Mouse (Mus musculus): ENCODE measurements at regions not wholly inside any gene's neighbourhood (a gene's known extent, or its start where the extent isn't known, plus 50 kb on each side); places are given as distances from the start of the nearest gene placed in this dataset.

GRCm38 (mm10) chr1:42541991-42542390 is 153.6 kb upstream of the Pou3f3 start:
- no peaks in the 10 kb centered on the region for H3K79me3 ChIP-seq (ENCODE audit: low read depth)

GRCm38 (mm10) chr1:42542846-42543549 is 152.6 kb upstream of the Pou3f3 start:
- no peaks in the 10 kb centered on the region for H3K79me2 ChIP-seq (ENCODE audit: control insufficient read depth, insufficient read depth)
- H3K27me3 ChIP-seq (ENCODE audit: control insufficient read depth, insufficient read depth, insufficient read length), result no peaks in the 10 kb centered on the region
- H3K79me3 ChIP-seq (ENCODE audit: low read depth), result no peaks in the 10 kb centered on the region
- no peak overlapping the region for H3K4me3 ChIP-seq (ENCODE audit: insufficient read depth, poor library complexity, severe bottlenecking)
- TF ChIP-seq MYOD1 (IDR thresholded peaks at IDR 0.05; ENCODE audit: control insufficient read depth, insufficient read length, low read depth) (no peak), USF1 (IDR thresholded peaks at IDR 0.05; ENCODE audit: low read depth) (no peak), MAX (IDR thresholded peaks at IDR 0.05) (no peak), FOSL1 (IDR thresholded peaks at IDR 0.05; ENCODE audit: insufficient read depth, low read length, poor library complexity, severe bottlenecking) (no peak), CTCF (IDR thresholded peaks at IDR 0.05; ENCODE audit: control insufficient read depth, insufficient read depth, insufficient read length) (no peak), CEBPB (IDR thresholded peaks at IDR 0.05; ENCODE audit: low read depth) (no peak), MYOG (IDR thresholded peaks at IDR 0.05; ENCODE audit: control insufficient read depth, extremely low read depth, insufficient read length) (no peak)
- no peak overlapping the region for H3ac ChIP-seq (ENCODE audit: control insufficient read depth, insufficient read length, low read depth)
- H3K36me3 ChIP-seq (ENCODE audit: control insufficient read depth, insufficient read depth), result no peaks in the 10 kb centered on the region

More at GRCm38 (mm10) chr1:42541991-42542390, 153.6 kb upstream of the Pou3f3 start:
- TF ChIP-seq CEBPB (IDR thresholded peaks at IDR 0.05; ENCODE audit: low read depth) (no peak), MYOG (IDR thresholded peaks at IDR 0.05; ENCODE audit: control insufficient read depth, extremely low read depth, insufficient read length) (no peak), MAX (IDR thresholded peaks at IDR 0.05) (no peak)
- Histone ChIP-seq H3K4me3 (ENCODE audit: insufficient read depth, poor library complexity, severe bottlenecking) (no peak overlapping the region), H3K79me2 (ENCODE audit: control insufficient read depth, insufficient read depth) (no peaks in the 10 kb centered on the region), H3ac (ENCODE audit: control insufficient read depth, insufficient read length, low read depth) (no peak overlapping the region), H3K36me3 (ENCODE audit: control insufficient read depth, insufficient read depth) (no peaks in the 10 kb centered on the region), H3K27me3 (ENCODE audit: control insufficient read depth, insufficient read depth, insufficient read length) (no peaks in the 10 kb centered on the region)

GRCm38 (mm10) chr1:42546879-42547278 is 148.7 kb upstream of the Pou3f3 start:
- Histone ChIP-seq H3K36me3 (ENCODE audit: control insufficient read depth, insufficient read depth) (no peaks in the 10 kb centered on the region), H3K79me2 (ENCODE audit: control insufficient read depth, insufficient read depth) (no peaks in the 10 kb centered on the region), H3K79me3 (ENCODE audit: low read depth) (no peaks in the 10 kb centered on the region), H3ac (ENCODE audit: control insufficient read depth, insufficient read length, low read depth) (no peak overlapping the region), H3K27me3 (ENCODE audit: control insufficient read depth, insufficient read depth, insufficient read length) (no peaks in the 10 kb centered on the region), H3K4me3 (ENCODE audit: insufficient read depth, poor library complexity, severe bottlenecking) (no peak overlapping the region)
- TF ChIP-seq CTCF (IDR thresholded peaks at IDR 0.05; ENCODE audit: control insufficient read depth, insufficient read depth, insufficient read length), result no peak
- no peak for TF ChIP-seq MAX (IDR thresholded peaks at IDR 0.05)
- no peak for TF ChIP-seq FOSL1 (IDR thresholded peaks at IDR 0.05; ENCODE audit: insufficient read depth, low read length, poor library complexity, severe bottlenecking)
- no peak for TF ChIP-seq CEBPB (IDR thresholded peaks at IDR 0.05; ENCODE audit: low read depth)
- no peak for TF ChIP-seq MYOG (IDR thresholded peaks at IDR 0.05; ENCODE audit: control insufficient read depth, extremely low read depth, insufficient read length)
- TF ChIP-seq USF1 (IDR thresholded peaks at IDR 0.05; ENCODE audit: low read depth), result no peak
- no peak for TF ChIP-seq MYOD1 (IDR thresholded peaks at IDR 0.05; ENCODE audit: control insufficient read depth, insufficient read length, low read depth)

GRCm38 (mm10) chr1:42557301-42557700 is 138.3 kb upstream of the Pou3f3 start:
- TF ChIP-seq MYOG (IDR thresholded peaks at IDR 0.05; ENCODE audit: control insufficient read depth, extremely low read depth, insufficient read length) (no peak), FOSL1 (IDR thresholded peaks at IDR 0.05; ENCODE audit: insufficient read depth, low read length, poor library complexity, severe bottlenecking) (no peak), CEBPB (IDR thresholded peaks at IDR 0.05; ENCODE audit: low read depth) (no peak), MYOD1 (IDR thresholded peaks at IDR 0.05; ENCODE audit: control insufficient read depth, insufficient read length, low read depth) (no peak)
- Histone ChIP-seq H3K4me3 (ENCODE audit: insufficient read depth, poor library complexity, severe bottlenecking) (no peak overlapping the region), H3K79me2 (ENCODE audit: control insufficient read depth, insufficient read depth) (no peaks in the 10 kb centered on the region)

GRCm38 (mm10) chr1:42567640-42568039 is 127.9 kb upstream of the Pou3f3 start:
- Histone ChIP-seq H3K27me3 (ENCODE audit: control insufficient read depth, insufficient read depth, insufficient read length) (no peaks in the 10 kb centered on the region), H3K79me2 (ENCODE audit: control insufficient read depth, insufficient read depth) (no peaks in the 10 kb centered on the region), H3K79me3 (ENCODE audit: low read depth) (no peaks in the 10 kb centered on the region), H3K4me3 (ENCODE audit: insufficient read depth, poor library complexity, severe bottlenecking) (no peak overlapping the region), H3K36me3 (ENCODE audit: control insufficient read depth, insufficient read depth) (no peaks in the 10 kb centered on the region), H3ac (ENCODE audit: control insufficient read depth, insufficient read length, low read depth) (no peak overlapping the region)
- no peak for TF ChIP-seq MYOG (IDR thresholded peaks at IDR 0.05; ENCODE audit: control insufficient read depth, extremely low read depth, insufficient read length)
- TF ChIP-seq MYOD1 (IDR thresholded peaks at IDR 0.05; ENCODE audit: control insufficient read depth, insufficient read length, low read depth), result no peak
- TF ChIP-seq CTCF (IDR thresholded peaks at IDR 0.05; ENCODE audit: control insufficient read depth, insufficient read depth, insufficient read length), result no peak
- no peak for TF ChIP-seq USF1 (IDR thresholded peaks at IDR 0.05; ENCODE audit: low read depth)
- no peak for TF ChIP-seq MAX (IDR thresholded peaks at IDR 0.05)
- TF ChIP-seq FOSL1 (IDR thresholded peaks at IDR 0.05; ENCODE audit: insufficient read depth, low read length, poor library complexity, severe bottlenecking), result no peak
- TF ChIP-seq CEBPB (IDR thresholded peaks at IDR 0.05; ENCODE audit: low read depth), result no peak

More at GRCm38 (mm10) chr1:42557301-42557700, 138.3 kb upstream of the Pou3f3 start:
- Histone ChIP-seq H3K79me3 (ENCODE audit: low read depth) (no peaks in the 10 kb centered on the region), H3ac (ENCODE audit: control insufficient read depth, insufficient read length, low read depth) (no peak overlapping the region), H3K27me3 (ENCODE audit: control insufficient read depth, insufficient read depth, insufficient read length) (no peaks in the 10 kb centered on the region), H3K36me3 (ENCODE audit: control insufficient read depth, insufficient read depth) (no peaks in the 10 kb centered on the region)

GRCm38 (mm10) chr1:42585191-42585590 is 110.4 kb upstream of the Pou3f3 start:
- no peaks in the 10 kb centered on the region for H3K79me3 ChIP-seq (ENCODE audit: low read depth)
- no peak overlapping the region for H3ac ChIP-seq (ENCODE audit: control insufficient read depth, insufficient read length, low read depth)
- no peak overlapping the region for H3K4me3 ChIP-seq (ENCODE audit: insufficient read depth, poor library complexity, severe bottlenecking)
- no peaks in the 10 kb centered on the region for H3K27me3 ChIP-seq (ENCODE audit: control insufficient read depth, insufficient read depth, insufficient read length)
- no peak for TF ChIP-seq USF1 (IDR thresholded peaks at IDR 0.05; ENCODE audit: low read depth)
- no peak for TF ChIP-seq MAX (IDR thresholded peaks at IDR 0.05)
- TF ChIP-seq CEBPB (IDR thresholded peaks at IDR 0.05; ENCODE audit: low read depth), result no peak
- TF ChIP-seq FOSL1 (IDR thresholded peaks at IDR 0.05; ENCODE audit: insufficient read depth, low read length, poor library complexity, severe bottlenecking), result no peak
- no peaks in the 10 kb centered on the region for H3K79me2 ChIP-seq (ENCODE audit: control insufficient read depth, insufficient read depth)
- no peaks in the 10 kb centered on the region for H3K36me3 ChIP-seq (ENCODE audit: control insufficient read depth, insufficient read depth)

Data from C2C12 (cell line).